Mouse (Mus musculus) forebrain, embryonic 16.5 days (tissue): ENCODE data around the gene Lgr4. TPM values are rescaled to one million over a fixed set of nuclear protein-coding genes. Genes with fewer than 3 reads are reported as not detected.

ENCODE experiments used
- ATAC-seq: fragments of 200-750 bp; cut with Nextera tagmentation; 2 replicates; pipeline ENCODE4 v1.8.0; 2017; ENCODE audit warnings: mild to moderate bottlenecking, moderate library complexity
- H3K27ac ChIP-seq: fragments of 300-500 bp; sonication (generic); 2 replicates; pipeline ENCODE4 v1.5.1; 2014; ENCODE audit warnings: low read length, control low read depth
- H3K27me3 ChIP-seq: fragments of 300-500 bp; sonication (generic); replicated peaks from 2 replicates; pipeline ENCODE4 v1.6.1; 2014; ENCODE audit warnings: low read length; ENCODE audit not compliant: control insufficient read depth, insufficient read depth
- H3K36me3 ChIP-seq: fragments of 300-500 bp; sonication (generic); 2 replicates; pipeline ENCODE4 v1.6.1; 2014; ENCODE audit not compliant: control insufficient read depth, insufficient read depth
- H3K4me1 ChIP-seq: fragments of 300-500 bp; sonication (generic); replicated peaks from 2 replicates; pipeline ENCODE4 v1.6.1; 2014; ENCODE audit warnings: low read length; ENCODE audit not compliant: control insufficient read depth, insufficient read depth
- H3K4me2 ChIP-seq: fragments of 300-500 bp; sonication (generic); 2 replicates; pipeline ENCODE4 v1.6.1; 2014; ENCODE audit warnings: mild to moderate bottlenecking, low read length, control low read depth
- H3K4me3 ChIP-seq: fragments of 300-500 bp; sonication (generic); replicated peaks from 2 replicates; pipeline ENCODE4 v1.5.1; 2014; ENCODE audit warnings: mild to moderate bottlenecking, low read length, control low read depth
- H3K9ac ChIP-seq: fragments of 300-500 bp; sonication (generic); replicated peaks from 2 replicates; pipeline ENCODE4 v1.6.1; 2014; ENCODE audit warnings: low read depth, low read length, control low read depth
- H3K9me3 ChIP-seq: fragments of 300-500 bp; sonication (generic); 2 replicates; pipeline ENCODE4 v1.6.1; 2016; ENCODE audit warnings: low read length; ENCODE audit not compliant: control insufficient read depth
- WGBS: fragments of 180-500 bp; shearing (Covaris S2); extraction: QIAGEN DNeasy Blood & Tissue Kit; methylation state at CpG from one replicate; pipeline ENCODE4 v1.1.7; 2014; 5-methylcytosine and 5-hydroxymethylcytosine counted together
- polyA plus RNA-seq: library from polyadenylated mRNA; unstranded; fragments of >200 nt; fragmentation: Nextera tagmentation; extraction: Ambion mirVana; gene quantifications from 2 replicates; pipeline ENCODE4 v1.2.1, GENCODE M21; 2015

Gene Lgr4
- polyA plus RNA-seq, 1 experiment from 2014 or later, result 3.6 TPM

- no peaks in the 10 kb centered on the region for H3K27me3 ChIP-seq
- H3K4me3 ChIP-seq, result no peak overlapping the region
- no peaks in the 10 kb centered on the region for H3K9me3 ChIP-seq
- no peak overlapping the region for H3K27ac ChIP-seq
- WGBS, result 43% methylated on average over 4 of the region's 4 CpGs
- no peaks in the 10 kb centered on the region for H3K4me1 ChIP-seq
- H3K36me3 ChIP-seq, result peaks cover 3% of the 10 kb centered on the region; the same call in 1 of the 2 replicates
- H3K9ac ChIP-seq, result no peak overlapping the region
- H3K4me2 ChIP-seq, result no peak overlapping the region
- ATAC-seq, result no peak
These were observed 118.8 kb downstream of the Lgr4 start for GRCm38 (mm10) chr2:110036265-110036664.

DNA sequence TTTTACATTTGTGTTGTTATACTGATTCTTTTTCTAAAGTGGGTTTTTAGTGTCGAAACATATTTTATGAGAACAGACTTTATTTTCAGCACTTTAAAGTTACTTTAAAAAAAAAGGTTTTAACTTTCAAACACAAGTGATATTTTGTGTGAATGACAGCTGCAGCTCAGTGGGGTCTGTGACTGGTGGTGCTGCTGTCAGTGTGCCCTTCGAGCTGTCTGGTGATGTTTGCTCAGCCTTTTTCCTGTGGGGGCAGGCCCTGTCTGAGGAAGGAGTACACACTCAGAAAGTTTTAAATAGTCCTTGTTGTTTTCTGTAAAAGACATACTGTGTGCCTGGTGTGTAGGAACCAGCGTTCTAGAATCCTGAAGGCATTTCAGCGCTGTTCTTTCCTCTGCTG lies 119.2 kb downstream of the Lgr4 start:
- 84% methylated on average over 4 of the region's 4 CpGs for WGBS
- Histone ChIP-seq H3K4me1 (no peaks in the 10 kb centered on the region), H3K9me3 (no peaks in the 10 kb centered on the region), H3K4me3 (no peak overlapping the region), H3K4me2 (no peak overlapping the region), H3K9ac (no peak overlapping the region), H3K27me3 (no peaks in the 10 kb centered on the region), H3K27ac (no peak overlapping the region), H3K36me3 (peaks cover 3% of the 10 kb centered on the region; the same call in 1 of the 2 replicates)
- ATAC-seq, result no peak

- ATAC-seq, result no peak
- Histone ChIP-seq H3K4me1 (no peaks in the 10 kb centered on the region), H3K4me3 (no peak overlapping the region), H3K27me3 (no peaks in the 10 kb centered on the region), H3K4me2 (no peak overlapping the region), H3K9ac (no peak overlapping the region), H3K9me3 (no peaks in the 10 kb centered on the region), H3K36me3 (peaks cover 3% of the 10 kb centered on the region; the same call in 1 of the 2 replicates), H3K27ac (no peak overlapping the region)
- 90% methylated on average over 2 of the region's 2 CpGs for WGBS
These were observed 119.8 kb downstream of the Lgr4 start for GRCm38 (mm10) chr2:110037221-110037620.

- Histone ChIP-seq H3K9me3 (no peaks in the 10 kb centered on the region), H3K9ac (no peak overlapping the region), H3K27me3 (no peaks in the 10 kb centered on the region), H3K36me3 (peaks cover 1% of the 10 kb centered on the region; the same call in 1 of the 2 replicates), H3K4me2 (no peak overlapping the region), H3K27ac (no peak overlapping the region), H3K4me1 (no peaks in the 10 kb centered on the region), H3K4me3 (no peak overlapping the region)
- WGBS, result 88% methylated on average over 5 of the region's 5 CpGs
- no peak for ATAC-seq
These were observed 120.9 kb downstream of the Lgr4 start for GRCm38 (mm10) chr2:110038341-110038740.

DNA sequence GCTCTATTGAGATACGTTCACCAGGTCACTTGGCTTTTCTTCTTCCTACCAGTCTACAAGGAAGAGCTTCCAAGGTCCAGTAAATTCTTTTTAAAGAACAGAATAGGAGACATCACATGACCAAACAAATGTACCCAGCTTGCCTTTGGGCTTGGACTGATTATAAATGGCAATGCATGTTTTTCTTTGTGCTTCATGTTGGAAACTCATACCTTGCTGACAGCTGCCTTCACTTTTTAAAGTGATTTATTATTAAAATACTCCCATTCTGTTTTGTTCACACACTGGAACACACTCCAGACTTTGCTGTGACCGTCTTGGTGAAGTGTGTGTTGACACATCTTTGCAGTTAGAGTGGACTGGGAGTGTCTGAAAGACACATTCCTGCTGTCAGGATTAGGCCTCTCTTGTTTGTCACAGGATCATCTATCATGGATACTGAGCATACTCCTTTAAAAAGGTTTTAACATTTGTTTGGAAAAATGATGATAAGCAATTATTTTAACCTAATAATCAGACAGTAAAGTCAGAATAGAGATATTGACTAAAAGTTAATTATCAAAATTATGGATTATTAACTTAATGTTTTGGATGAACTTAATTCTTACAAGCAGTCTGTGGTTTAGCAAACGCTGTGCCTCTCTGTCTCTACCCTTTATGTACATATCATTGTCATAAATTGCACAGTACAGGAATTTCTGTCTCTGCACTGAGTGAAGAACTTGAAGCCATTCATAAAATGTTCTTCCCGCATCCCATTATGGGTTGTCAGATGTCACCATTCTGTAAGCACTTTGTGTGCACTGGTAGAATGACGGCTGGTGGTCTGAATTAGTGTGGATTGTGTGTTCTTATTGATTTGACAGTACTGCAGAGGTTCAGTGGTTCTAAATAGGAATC lies 125.7 kb downstream of the Lgr4 start:
- Histone ChIP-seq H3K9ac (no peak overlapping the region), H3K9me3 (no peaks in the 10 kb centered on the region), H3K4me1 (no peaks in the 10 kb centered on the region), H3K27me3 (no peaks in the 10 kb centered on the region), H3K4me3 (no peak overlapping the region), H3K36me3 (no peaks in the 10 kb centered on the region), H3K4me2 (no peak overlapping the region), H3K27ac (no peak overlapping the region)
- no peak for ATAC-seq
- WGBS, result 62% methylated on average over 5 of the region's 5 CpGs

DNA sequence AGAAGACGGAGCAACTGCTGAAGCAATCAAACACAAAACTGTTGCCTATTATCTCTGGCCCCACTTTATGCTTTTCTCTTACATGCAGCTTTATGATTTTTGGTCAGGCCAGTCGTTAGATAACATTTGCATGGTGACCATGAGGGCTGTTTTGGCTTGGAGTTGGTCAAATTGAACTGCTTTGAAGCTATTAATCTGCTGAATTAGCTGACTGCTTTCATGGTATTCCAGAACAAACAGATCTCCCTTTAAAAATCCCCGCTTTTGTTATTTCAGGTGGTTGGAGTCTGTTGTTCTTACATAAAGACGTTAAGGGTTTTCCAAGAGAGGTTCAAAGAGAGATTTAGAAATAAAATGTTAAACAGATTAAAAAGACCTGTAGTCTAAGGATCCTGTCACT lies 141.0 kb downstream of the Lgr4 start:
- Histone ChIP-seq H3K9ac (no peak overlapping the region), H3K27me3 (no peaks in the 10 kb centered on the region), H3K9me3 (no peaks in the 10 kb centered on the region), H3K4me3 (no peak overlapping the region), H3K27ac (no peak overlapping the region), H3K4me2 (no peak overlapping the region), H3K36me3 (no peaks in the 10 kb centered on the region), H3K4me1 (no peaks in the 10 kb centered on the region)
- no peak for ATAC-seq
- WGBS, result 39% methylated on average over 4 of the region's 4 CpGs

GRCm38 (mm10) chr2:110063131-110063530 lies 145.7 kb downstream of the Lgr4 start:
- Histone ChIP-seq H3K36me3 (no peaks in the 10 kb centered on the region), H3K9me3 (no peaks in the 10 kb centered on the region), H3K9ac (no peak overlapping the region), H3K4me2 (no peak overlapping the region), H3K4me1 (no peaks in the 10 kb centered on the region), H3K27me3 (no peaks in the 10 kb centered on the region), H3K27ac (no peak overlapping the region), H3K4me3 (no peak overlapping the region)
- no peak for ATAC-seq
- WGBS, result 91% methylated on average over 1 of the region's 1 CpGs

Other genes starting within 250 kb of the Lgr4 start
- 2.2 and 3.0 TPM in 2 replicates for gene Bdnf, start 242.9 kb upstream of the Lgr4 start, polyA plus RNA-seq
- 207 and 223 TPM in 2 replicates for gene Lin7c, start 26.8 kb upstream of the Lgr4 start, polyA plus RNA-seq
- 31.2 and 33.5 TPM in 2 replicates for gene Ccdc34, start 100.2 kb downstream of the Lgr4 start, polyA plus RNA-seq